Mouse (Mus musculus) embryo, embryonic 10.5 days (tissue): Measurements from ENCODE around the gene Rbm47.

Experiments
- DNase-seq: peaks from one replicate; pipeline ENCODE4 v3.0.0-alpha.2; 2015; ENCODE audit warnings: low spot score

Gene Rbm47

DNA sequence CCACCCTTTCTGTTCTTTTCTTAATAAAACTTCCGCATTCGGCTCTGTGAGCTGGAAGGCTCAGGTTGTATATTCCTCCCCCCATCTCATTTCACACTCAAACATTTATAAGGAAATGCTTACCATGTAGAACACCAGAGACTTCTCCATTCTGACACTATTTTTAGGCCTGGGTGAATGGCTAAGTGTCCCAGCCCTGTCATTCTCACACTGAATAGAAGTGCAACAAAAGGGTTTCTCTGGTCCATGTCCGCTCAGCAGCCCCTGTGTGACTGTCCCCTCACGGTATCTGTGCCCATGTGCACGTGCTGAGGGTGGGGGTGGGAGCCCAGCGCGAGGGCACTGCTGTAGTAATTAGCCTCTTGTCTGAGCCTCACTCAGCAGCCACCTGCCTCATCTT is 105.7 kb downstream of the Rbm47 start:
- DNase-seq: no peak

DNA sequence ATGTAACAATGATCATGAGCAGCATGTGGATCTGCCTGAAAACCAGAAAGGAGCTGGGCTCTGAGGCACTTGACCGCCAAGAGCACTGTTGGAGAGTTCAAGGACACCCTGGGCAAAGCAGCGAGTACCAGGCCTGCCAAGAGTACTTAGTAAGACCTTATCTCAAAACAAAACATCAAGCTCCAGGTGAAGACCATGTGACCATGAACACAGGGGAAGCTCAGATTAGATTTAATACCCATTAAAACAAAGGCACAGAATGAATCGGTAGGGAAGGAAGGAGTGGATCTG is 110.0 kb downstream of the Rbm47 start:
- DNase-seq: no peak

DNA sequence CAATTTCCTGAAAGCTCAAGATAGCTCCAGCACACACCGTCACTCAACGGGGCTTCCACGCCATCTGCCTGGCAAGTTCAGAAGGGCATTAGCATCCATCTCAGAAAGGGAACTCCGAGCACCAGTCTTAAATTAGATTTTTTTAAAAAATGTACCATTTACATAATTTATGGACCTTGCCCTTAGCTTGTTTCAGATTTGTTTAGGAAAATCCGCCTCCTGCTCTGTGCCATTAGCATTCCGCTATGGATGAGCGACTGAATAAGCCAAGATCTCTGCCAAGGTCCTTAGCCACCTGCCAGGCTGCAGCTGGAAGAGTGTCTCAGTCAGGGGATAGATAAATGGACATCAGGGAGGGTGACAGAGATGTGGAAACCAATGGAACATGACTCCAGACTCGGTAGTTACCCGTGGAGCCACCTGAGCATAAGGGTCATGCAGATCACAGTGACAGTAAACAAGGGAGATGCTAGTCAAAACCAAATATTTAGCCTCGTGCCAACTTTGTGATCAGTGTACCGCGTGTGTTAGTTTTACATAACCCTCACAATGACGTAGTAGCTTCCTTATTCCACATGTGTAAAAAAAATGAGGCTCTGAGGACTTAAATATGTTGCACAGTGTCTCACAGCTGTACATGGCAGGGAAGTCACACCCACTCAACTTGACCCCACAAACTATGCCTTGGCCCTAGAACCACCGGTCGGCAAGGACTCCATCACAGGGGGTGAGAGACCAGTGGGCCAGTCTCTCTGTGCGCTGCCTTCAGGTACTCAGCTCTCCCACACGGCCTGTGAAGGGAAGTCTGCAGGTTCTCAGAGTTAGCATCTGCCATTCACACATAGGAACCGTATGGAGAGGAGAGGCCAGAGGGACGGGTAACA is 110.6 kb downstream of the Rbm47 start:
- DNase-seq: no peak

DNA sequence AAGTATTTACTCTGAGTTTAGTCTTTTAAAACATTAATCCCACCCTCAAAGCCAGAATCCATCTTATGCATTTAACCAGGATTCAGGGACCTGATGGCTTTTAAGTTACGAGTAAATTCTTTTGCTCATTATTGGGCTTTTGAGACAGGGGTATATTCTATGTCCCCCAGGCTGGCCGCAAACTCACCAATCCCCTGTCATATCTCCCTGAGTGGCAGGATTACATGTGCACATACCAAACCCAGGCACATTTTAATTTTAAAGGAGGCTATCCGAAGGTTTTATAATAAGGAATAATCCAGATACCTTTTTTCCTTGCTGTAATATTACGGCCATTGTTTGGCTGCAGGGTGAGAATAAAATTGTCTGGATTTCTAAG is 111.3 kb downstream of the Rbm47 start:
- no peak for DNase-seq

DNA sequence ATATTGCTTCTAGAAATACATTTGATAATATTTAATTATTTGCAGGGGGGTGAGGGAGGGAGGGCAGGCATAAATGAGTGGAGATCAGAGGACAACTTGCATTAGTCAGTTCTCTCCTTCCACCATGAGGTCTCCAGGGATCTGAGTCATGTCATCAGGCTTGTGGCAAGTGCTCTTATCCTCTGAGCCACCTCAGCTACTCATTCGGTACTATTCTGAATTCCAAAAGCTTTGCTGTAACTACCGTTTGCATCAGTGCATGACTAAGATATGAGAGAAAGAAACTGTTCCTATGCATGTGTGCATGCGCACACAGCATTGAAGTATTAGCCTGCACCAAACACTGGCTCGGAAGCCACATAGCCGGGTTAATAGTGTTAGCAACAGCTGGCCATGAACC is 114.1 kb downstream of the Rbm47 start:
- DNase-seq: no peak

DNA sequence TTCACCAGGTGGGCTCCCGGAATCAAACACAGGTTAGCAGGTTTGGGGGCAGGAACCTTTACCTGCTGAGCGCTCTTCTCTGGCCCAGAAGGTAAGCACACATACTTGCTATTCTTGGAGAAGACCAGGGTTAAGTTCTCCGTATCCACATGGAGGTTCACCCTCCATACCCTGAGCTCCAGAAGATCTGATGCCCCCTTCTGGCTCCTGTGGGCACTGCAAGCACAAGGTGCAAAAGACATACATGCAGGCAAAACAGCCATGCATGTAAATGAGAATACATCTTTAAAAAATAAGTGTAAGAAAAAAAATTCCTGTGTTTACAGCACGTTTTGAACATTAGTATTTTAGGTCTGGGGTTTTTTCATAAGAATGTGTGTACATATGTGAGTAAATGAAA is 116.2 kb downstream of the Rbm47 start:
- no peak for DNase-seq

DNA sequence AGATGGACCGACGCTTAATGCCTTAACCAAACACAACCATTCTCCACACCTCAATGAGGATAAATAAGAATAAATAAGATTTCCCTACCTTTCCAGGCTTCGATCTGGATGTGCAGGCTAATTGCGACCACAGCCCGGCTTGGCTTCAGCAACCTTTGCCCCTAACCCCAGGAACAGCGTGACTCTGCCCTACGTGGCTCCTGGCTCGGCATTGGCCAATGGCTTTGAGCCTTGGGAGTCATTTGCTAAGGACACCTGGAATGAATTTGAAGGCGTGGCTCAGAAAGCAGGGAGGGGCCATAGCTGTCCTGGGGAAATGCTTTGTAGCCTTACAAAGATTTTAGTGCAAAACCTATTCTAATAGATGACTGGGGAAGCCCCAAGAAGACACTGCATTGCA is 118.5 kb downstream of the Rbm47 start:
- DNase-seq: peak; percentile 39

DNA sequence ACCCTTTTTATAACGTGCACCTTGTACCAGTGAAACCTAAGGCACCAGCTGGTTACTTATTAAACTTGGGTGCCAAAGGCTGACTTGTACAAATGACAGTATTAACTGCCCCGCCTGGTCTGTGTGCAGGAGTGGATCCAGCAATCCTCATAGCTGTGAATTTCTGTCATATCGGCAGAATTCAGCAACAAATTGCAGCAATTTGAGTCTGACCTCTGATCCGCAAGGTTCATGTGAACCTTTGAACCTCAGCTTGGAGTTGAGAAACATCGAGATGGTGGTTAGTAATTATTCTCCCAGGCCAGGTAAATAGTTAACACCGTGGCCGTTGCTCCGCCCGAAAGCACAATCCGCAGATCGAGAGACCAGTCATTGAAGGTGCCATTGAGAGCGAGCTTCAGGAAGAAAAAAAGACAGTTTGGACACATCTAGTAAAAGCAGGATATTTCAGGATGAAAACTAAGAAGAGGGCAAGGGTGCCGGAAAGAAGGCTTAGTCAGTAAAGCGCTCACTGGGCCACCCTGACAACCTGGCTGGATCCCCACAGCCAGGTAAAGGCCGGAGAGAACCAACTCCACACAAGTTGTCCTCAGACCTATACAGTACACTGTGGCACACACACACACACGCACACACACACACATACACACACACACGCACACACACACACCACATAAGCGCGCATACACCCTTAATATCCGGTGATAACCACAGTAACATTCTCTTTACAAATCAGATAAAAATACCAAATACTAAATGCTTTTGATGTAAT is 120.0 kb downstream of the Rbm47 start:
- DNase-seq: no peak

DNA sequence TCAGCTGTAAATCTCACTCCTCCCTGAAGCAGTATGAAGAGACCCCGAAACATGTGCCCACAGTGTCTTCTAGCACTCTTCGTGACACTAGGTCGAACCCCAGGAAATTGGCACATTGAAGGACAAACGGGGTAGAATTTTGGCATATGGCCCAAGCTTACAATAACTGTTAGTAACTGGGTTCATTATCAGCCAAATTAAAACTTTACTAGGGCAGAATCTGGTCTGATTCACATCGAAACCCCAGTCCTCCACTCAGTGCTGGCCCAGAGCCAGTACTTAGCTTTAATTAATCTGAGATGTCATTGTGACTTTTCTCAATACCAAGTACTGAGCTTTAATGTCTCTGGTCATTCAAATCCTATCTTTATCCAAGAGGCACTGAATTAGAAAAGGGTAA is 122.1 kb downstream of the Rbm47 start:
- no peak for DNase-seq

DNA sequence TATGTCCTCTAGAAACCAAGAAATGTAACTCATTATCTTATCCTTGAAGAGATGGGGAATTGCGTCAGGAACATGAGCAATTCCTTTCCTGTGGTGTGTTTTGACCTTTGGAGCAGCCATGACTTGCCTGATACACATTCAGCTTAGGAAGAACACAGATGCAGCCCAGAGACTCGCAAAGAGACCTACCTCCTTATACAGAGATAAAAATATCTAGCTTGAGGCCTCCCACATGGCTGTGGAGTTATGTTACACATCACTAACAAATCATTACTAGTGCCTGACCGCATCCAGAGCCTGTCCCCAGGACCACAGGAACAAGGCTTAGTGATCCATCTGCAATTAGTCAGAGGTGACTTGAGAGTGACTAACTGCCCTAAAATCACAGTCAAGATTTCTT is 126.6 kb downstream of the Rbm47 start:
- DNase-seq: no peak

DNA sequence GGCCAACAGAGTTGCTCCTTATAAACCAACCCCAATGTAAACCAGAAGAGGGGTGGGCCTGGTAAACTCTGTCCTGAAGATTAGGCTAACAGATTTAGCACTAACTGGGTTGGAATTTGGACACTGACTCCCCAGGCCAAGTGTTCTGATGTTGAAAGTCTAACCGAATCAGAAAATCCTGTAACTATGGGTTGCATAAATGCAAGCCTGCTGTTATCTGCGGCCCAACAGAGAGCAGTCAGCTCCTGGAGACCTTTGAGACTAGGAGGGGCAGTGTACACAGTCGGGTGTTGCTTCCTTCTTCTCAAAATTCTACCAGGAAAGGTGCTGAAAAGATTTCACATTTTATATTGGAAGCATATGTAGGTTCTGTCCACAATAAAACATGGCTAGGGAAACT is 129.0 kb downstream of the Rbm47 start:
- no peak for DNase-seq

DNA sequence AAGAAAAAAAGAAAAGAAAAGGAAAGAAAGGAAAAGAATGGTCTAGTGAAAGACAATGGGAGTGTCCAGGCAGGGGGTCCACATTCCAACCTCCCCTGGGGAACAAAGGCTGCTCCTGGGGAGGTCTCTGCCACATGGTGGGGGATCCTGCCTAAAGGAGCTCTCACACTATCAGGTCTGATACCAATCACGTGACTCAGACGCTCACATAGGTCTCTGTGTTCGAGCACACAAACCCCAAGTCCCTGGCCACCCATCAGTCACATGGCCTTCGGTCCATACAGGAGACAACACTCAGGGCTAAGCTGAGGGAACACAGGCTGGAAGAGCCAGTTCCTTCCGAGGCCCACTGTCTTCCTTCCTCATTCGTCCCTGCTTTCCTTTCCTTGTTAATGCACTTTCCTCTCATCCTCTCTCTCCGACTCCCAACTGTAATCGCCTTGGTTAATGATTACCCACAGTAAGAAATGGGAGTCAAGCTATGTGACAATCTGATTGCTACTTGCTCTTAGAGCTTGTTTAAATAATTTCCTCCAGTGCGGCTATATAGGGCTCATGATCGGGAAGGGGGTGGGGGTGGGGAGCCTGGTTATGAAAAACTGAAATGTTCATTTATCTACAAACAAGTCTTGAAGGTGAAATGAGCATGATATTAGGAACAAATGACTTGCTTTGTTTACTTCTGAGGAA is 130.1 kb downstream of the Rbm47 start:
- no peak for DNase-seq

DNA sequence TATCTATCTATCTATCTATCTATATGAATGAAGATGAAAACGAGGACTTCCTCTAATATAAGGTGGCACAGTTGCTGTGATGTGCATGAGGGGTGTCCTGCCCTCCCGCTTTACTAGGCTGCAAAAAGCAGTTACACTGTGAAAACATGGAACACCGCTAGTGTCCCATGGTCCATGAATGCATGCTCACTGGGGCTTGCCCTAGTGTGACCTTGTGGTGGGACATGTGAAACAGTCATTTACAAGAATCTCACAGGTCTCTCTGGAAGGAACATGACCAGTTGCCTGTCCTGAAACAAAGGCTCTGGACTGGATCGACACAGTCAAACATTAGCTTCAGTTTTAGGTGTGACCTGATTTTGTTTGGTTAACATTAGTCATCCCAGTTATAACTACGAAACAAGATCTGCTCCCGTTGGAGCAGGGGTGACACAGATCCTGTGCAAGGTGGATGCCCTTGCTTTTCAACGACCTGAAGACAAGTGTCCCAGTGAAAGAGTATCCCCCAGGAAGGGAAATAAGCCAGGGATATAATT is 132.1 kb downstream of the Rbm47 start:
- DNase-seq: no peak

DNA sequence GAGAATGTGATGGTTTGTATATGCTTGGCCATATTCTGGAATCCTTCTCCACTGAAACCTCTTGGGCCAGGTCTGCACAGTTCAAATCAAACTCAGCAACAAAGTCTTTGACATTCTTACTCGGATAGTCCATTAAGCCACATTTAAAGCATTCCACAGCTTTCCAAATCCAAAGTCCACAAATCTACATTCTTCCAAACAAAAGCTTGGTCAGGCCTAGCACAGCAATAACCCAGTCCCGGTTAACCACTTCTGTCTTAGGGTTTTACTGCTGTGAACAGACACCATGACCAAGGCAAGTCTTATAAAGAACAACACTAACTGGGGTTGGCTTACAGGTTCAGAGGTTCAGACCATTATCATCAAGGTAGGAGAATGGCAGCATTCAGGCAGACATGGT is 133.1 kb downstream of the Rbm47 start:
- no peak for DNase-seq

DNA sequence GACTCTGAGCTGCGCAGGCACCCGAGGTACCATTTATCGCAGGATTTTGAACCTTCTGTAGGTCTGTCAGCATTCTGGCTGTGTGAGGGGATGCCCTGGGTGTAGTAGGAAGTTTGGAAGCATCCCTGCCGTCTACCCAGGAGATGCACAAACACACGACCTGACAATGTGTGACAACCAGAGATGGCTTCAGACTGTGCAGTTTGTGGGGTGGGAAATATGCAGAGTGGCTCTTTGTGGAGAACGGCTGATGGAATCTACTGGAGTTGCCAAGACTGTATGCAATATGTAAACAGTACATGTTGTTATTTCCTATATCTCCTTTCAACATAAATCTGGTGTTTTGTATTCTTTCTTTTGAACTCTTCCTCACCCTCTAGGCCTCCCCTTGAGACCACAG is 135.9 kb downstream of the Rbm47 start:
- DNase-seq: no peak

DNA sequence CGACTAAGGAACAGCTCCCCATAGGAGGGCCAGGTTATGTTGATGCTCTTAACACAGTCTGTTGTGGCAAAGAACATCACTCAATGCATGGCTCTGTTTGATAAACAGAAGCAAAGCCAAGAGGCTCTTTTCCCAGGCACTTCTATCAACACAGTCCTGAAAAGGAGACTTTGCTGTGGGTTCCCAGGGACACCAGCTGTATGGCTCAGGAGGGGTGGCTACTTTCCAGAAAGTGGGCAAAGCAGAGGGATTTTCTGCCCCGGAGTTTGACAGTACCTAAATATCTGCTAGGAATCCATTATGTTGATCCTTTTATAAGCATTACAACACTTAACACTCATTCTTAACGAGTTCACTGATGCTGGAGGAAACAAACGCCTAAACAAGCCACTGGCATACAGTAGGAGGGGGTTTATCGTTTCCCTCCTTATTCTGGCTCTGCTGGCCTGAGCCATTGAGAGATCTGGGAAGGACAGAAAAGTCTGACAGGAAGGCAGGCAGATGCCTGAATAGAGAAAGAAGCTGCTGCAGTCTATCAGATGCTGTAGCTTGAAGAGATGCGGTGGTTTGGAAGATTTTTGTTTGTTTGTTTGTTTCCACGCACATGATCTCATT is 136.4 kb downstream of the Rbm47 start:
- DNase-seq: no peak

DNA sequence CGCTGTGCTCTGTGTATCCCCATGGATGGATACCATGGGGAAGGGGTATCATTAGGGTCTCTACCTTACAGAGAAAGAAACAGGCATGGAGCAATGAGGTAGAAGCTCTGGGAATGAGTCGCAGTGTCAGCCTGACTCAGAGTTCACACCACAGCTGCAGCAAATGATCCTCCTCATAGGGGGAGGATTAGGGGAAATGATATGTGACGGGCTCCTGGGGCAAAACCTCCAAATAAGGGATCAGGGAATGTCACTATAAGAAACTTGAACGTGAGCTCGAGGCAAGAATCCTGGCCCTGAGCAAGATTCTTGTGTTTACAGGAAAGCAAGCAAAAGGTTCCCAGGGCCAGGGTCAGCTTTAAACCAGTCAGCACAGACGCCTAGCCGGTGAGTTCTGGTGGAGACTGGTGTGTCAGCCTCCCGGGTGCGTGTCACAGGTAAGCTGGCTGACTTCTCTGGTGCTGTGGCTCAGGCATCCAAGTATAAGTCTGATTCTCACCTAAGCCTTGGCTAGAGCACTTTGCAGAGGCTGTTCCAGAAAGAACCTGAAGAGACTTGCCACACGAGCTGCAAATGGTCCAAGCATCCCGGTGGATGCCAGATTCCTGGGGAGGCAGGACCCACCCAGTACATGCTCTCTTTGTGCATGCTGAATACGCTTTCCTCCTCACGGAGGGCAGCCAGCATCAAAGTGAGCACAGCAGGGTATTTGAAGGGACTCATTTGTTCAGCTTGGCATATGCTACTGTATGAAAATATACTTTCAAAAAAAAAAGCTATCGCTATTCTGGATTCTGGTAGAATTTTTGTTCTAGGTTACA is 138.3 kb downstream of the Rbm47 start:
- no peak for DNase-seq

DNA sequence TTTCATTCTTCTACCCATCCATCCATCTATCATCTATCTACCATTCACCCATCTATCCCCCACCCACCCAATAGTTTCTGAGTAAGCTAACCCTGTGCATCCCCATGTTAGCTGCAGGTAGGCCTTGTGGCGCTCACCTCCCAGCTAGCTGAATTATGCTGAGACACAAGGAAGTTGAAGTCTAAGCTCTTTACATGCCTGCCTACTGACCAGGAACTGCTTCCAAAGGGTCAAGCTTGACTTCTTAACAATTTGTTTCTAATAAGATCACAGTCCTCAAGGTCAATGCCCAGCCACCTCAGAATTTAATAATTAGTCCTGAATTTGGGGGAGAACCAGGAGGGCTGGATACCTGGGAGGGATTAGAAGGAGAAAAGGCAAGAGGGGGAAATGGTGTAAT is 140.1 kb downstream of the Rbm47 start:
- DNase-seq: no peak

DNA sequence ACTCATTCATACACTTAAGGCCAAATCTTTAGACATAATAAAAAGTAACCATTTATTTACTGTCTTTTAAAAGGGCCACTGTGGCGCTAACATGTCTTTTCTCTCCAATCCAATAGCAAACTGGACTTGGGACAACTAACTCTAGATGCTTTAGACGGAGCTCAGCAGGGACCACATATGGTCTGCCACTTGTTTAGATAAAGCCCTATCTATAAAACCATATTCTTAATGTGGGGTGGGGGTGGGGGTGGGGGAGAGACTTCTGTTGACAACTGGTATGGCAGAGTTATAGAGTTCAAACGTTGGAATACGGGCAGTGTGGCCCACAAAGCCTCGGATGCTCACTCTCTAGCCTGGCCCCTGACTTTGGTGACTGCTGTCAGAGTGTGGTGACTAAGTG is 141.2 kb downstream of the Rbm47 start:
- no peak for DNase-seq

DNA sequence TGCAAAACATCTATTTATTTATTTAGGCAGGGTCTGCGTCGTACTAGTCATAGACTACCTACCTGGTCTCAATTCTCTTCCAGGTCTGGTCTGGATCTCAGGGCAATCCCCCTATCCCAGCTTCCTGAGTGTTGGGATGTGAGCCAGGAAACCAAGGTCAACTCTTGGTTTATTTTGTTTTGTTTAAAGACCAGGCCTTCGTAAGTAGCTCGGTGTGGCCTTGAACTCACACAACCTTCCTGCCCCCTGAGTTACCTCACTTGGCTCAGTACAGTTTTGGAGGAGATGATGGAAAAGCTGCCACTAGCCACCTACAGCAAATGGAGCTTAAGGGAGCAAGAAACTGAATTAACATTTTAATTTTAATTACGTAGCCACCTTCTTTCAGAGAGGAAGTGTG is 144.7 kb downstream of the Rbm47 start:
- DNase-seq: no peak

DNA sequence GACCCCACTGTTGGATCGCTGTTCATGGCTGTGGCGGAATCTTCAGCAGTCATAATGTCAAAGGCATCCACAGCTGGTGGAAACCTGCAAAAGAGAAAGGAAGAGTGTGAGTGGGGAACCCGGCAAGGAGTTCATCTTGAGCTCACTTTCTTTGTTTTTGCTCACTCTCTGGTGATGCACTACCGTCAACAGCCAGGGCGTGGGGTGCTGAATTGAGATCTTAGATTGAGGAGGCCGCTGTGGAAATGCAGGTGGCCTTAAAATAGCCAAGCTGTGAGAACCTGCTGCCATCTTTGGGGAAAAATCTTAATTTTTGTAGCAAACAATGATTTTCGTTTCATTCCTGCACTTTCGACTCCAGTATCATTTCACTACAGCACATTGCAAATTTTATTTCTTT is 145.7 kb downstream of the Rbm47 start:
- no peak for DNase-seq

DNA sequence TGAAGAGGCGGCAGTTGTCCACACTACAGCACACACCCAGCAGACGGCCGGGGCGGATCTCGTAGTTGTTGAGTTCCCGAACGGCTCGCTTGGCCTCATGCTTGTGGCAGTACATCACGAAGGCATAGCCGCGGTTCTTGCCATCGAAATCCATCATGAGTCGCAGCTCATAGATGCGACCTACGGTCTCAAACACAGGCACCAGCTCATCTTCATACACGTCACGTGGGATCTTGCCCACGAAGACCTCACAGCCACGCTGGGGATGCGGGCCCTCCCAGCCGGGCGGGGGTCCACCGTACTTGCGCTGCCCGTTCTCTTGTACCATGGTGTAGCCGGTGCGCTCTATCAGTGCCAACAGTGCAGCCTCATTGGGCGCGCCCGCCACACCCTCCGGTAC is 146.1 kb downstream of the Rbm47 start:
- no peak for DNase-seq
